ENCODE assay signal across 8 mouse cellular contexts in the genomic region with DNA sequence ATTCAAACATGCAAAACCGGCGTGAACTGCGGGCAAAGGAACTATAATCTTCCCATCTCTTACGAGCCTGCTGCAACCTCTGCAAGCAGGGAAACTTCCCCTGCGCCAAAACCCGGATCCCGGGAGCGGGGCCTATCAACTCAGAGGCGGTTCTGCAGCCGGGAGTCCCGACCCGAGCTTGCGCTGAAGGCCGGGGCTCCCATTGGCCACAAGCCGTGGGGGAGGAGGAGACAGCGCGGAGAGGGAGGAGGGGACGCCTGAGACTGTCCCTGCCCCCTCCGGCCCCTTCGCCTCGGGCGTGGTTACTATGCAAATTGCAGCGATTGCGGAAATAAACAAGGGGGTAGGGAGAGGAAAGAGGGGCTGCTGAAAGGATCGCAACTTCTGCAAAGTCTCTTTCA. TPM values are rescaled to one million over a fixed set of nuclear protein-coding genes. Genes with fewer than 3 reads are reported as not detected.
DNase-seq lines count a peak whose midpoint lies in the region; ATAC-seq and TF ChIP-seq lines count a peak whose summit lies in the region.

No protein-coding gene starts in this region.

- H3K79me2 ChIP-seq in C2C12 (ENCODE audit: control insufficient read depth, insufficient read depth) = no peaks in the 10 kb centered on the region
- H3K79me2 ChIP-seq in liver, adult 2 months (ENCODE audit: control insufficient read depth, insufficient read depth, low read length) = no peaks in the 10 kb centered on the region

- peak overlapping the region; percentile 71 for H3K4me2 ChIP-seq in heart, embryonic 11.5 days
- peak overlapping the region; percentile 65 for H3K4me2 ChIP-seq in kidney, embryonic 16.5 days (replicated peaks; ENCODE audit: low read depth, low read length)

- H3K4me1 ChIP-seq in heart, embryonic 11.5 days (ENCODE audit: control insufficient read depth, insufficient read depth, low read length) = peaks cover 16% of the 10 kb centered on the region
- H3K4me1 ChIP-seq in kidney, embryonic 16.5 days (ENCODE audit: insufficient read depth, low read length) = peaks cover 28% of the 10 kb centered on the region
- peaks cover 8% of the 10 kb centered on the region; the same call in 1 of the 2 replicates for H3K4me1 ChIP-seq in liver, adult 2 months (ENCODE audit: control insufficient read depth, insufficient read depth, low read length)

- no peaks in the 10 kb centered on the region for H3K9me3 ChIP-seq in heart, embryonic 11.5 days (replicated peaks; ENCODE audit: control insufficient read depth, low read length)
- no peaks in the 10 kb centered on the region for H3K9me3 ChIP-seq in kidney, embryonic 16.5 days (ENCODE audit: low read length)

- no peak for TF ChIP-seq CTCF in C2C12 (IDR thresholded peaks at IDR 0.05; ENCODE audit: control insufficient read depth, insufficient read depth, insufficient read length)
- TF ChIP-seq CTCF in brain, embryonic 14.5 days (IDR thresholded peaks at IDR 0.05; ENCODE audit: borderline replicate concordance, extremely low read depth, insufficient read depth, insufficient read length) = no peak
- TF ChIP-seq CTCF in liver, adult 2 months (IDR thresholded peaks at IDR 0.05; ENCODE audit: low read depth, low read length) = no peak

- peak overlapping the region; percentile 91 for H3K27ac ChIP-seq in heart, embryonic 11.5 days (ENCODE audit: low read depth, low read length)
- H3K27ac ChIP-seq in kidney, embryonic 16.5 days (ENCODE audit: low read length) = peak overlapping the region; percentile 94
- peak overlapping the region; percentile 98 for H3K27ac ChIP-seq in liver, adult 2 months (replicated peaks; ENCODE audit: insufficient read depth, low read depth, low read length)

- H3K27me3 ChIP-seq in C2C12 (ENCODE audit: control insufficient read depth, insufficient read depth, insufficient read length) = peaks cover 7% of the 10 kb centered on the region
- no peaks in the 10 kb centered on the region for H3K27me3 ChIP-seq in heart, embryonic 11.5 days (ENCODE audit: control insufficient read depth, insufficient read depth, low read length)
- H3K27me3 ChIP-seq in kidney, embryonic 16.5 days (ENCODE audit: insufficient read depth, low read length) = peaks cover 15% of the 10 kb centered on the region
- no peaks in the 10 kb centered on the region for H3K27me3 ChIP-seq in liver, adult 2 months (ENCODE audit: control insufficient read depth, insufficient read depth, low read length)

- no peaks in the 10 kb centered on the region for H3K36me3 ChIP-seq in C2C12 (ENCODE audit: control insufficient read depth, insufficient read depth)
- H3K36me3 ChIP-seq in heart, embryonic 11.5 days (ENCODE audit: control insufficient read depth, insufficient read depth, low read length) = no peaks in the 10 kb centered on the region
- H3K36me3 ChIP-seq in kidney, embryonic 16.5 days (ENCODE audit: insufficient read depth, low read length) = no peaks in the 10 kb centered on the region
- no peaks in the 10 kb centered on the region for H3K36me3 ChIP-seq in liver, adult 2 months (ENCODE audit: control insufficient read depth, insufficient read depth, low read length)

- 0 out of 2 replicates have a peak, but pooled peaks have one; percentile 11 for TF ChIP-seq POLR2A in brain, embryonic 14.5 days (IDR thresholded peaks at IDR 0.05; ENCODE audit: borderline replicate concordance, extremely low read depth, insufficient read depth, insufficient read length, poor library complexity, severe bottlenecking)
- peak; percentile 77 for TF ChIP-seq POLR2A in liver, adult 2 months (IDR thresholded peaks at IDR 0.05; ENCODE audit: extremely low read depth, insufficient read depth, low read length)

- H3ac ChIP-seq in C2C12 (ENCODE audit: control insufficient read depth, insufficient read length, low read depth) = peak overlapping the region; percentile 54

- H3K4me3 ChIP-seq in C2C12 (ENCODE audit: insufficient read depth, poor library complexity, severe bottlenecking) = peak overlapping the region; percentile 43
- H3K4me3 ChIP-seq in heart, embryonic 11.5 days (ENCODE audit: low read depth, low read length) = peak overlapping the region; percentile 53
- peak overlapping the region; percentile 48 for H3K4me3 ChIP-seq in kidney, embryonic 16.5 days (ENCODE audit: low read length)
- peak overlapping the region; percentile 61 for H3K4me3 ChIP-seq in liver, adult 2 months (ENCODE audit: insufficient read depth, low read depth, low read length)

- no peaks in the 10 kb centered on the region for H3K79me3 ChIP-seq in C2C12 (ENCODE audit: low read depth)

- peak overlapping the region; percentile 67 for H3K9ac ChIP-seq in heart, embryonic 11.5 days (ENCODE audit: low read depth, low read length)
- H3K9ac ChIP-seq in kidney, embryonic 16.5 days (replicated peaks; ENCODE audit: low read length) = peak overlapping the region; percentile 57
- peak overlapping the region; percentile 75 for H3K9ac ChIP-seq in liver, adult 2 months (ENCODE audit: low read depth, low read length)

- peak; percentile 99 for DNase-seq in brain, embryonic 14.5 days (ENCODE audit: low read depth)
- DNase-seq in liver, adult 2 months (ENCODE audit: extremely low read depth, low read depth, low spot score) = peak; percentile 94
- DNase-seq in spleen, postnatal 36 days (ENCODE audit: low spot score in 2 of 2) = peak; percentile 97

- peak; percentile 94 for ATAC-seq in erythroblast, adult 5-6 weeks (replicated peaks; ENCODE audit: low FRiP score, poor library complexity, severe bottlenecking)
- peak; percentile 94 for ATAC-seq in heart, embryonic 11.5 days (replicated peaks; ENCODE audit: insufficient number of reproducible peaks, low FRiP score, low TSS enrichment)
- peak; percentile 96 for ATAC-seq in kidney, embryonic 16.5 days (ENCODE audit: low FRiP score, low TSS enrichment)
- ATAC-seq in monocyte, adult 5-6 weeks (replicated peaks; ENCODE audit: insufficient number of reproducible peaks, low FRiP score, low TSS enrichment, poor library complexity, severe bottlenecking) = peak; percentile 97

- 1% methylated on average over 25 of the region's 25 CpGs for WGBS in heart, embryonic 11.5 days (ENCODE audit: insufficient replicate concordance)
- under 1% methylated on average over 25 of the region's 25 CpGs for WGBS in kidney, embryonic 16.5 days
- WGBS in liver, adult 2 months = under 1% methylated on average over 25 of the region's 25 CpGs

TF ChIP-seq in C2C12, 6 proteins besides CTCF, POLR2A, EP300 and RAD21:
- TF ChIP-seq FOSL1 (IDR thresholded peaks at IDR 0.05; ENCODE audit: insufficient read depth, low read length, poor library complexity, severe bottlenecking) (no peak), USF1 (IDR thresholded peaks at IDR 0.05; ENCODE audit: low read depth) (no peak), CEBPB (IDR thresholded peaks at IDR 0.05; ENCODE audit: low read depth) (no peak), MYOG (IDR thresholded peaks at IDR 0.05; ENCODE audit: control insufficient read depth, extremely low read depth, insufficient read length) (no peak), MAX (IDR thresholded peaks at IDR 0.05) (no peak), MYOD1 (IDR thresholded peaks at IDR 0.05; ENCODE audit: control insufficient read depth, insufficient read length, low read depth) (no peak)

RNA-seq across cellular contexts. Expression of a gene that starts 0.5 kb away (rescaled TPM):
- 0.33 TPM for polyA plus RNA-seq in C2C12 (2012; fragmentation: generic; extraction: Trizol)
- polyA plus RNA-seq in brain, embryonic 14.5 days (2012; rRNA removed) = 54.5 and 56.0 TPM in 2 replicates
- total RNA-seq in erythroblast, adult 5-6 weeks (2015; ENCODE audit: low replicate concordance) = 19.6 and 21.3 TPM in 2 replicates
- 4.7 and 12.0 TPM in 2 replicates for total RNA-seq in erythroblast, adult 5-6 weeks (2017; ENCODE audit: low replicate concordance)
- polyA plus RNA-seq in heart, embryonic 11.5 days (2014; fragmentation: Nextera tagmentation; extraction: Ambion mirVana) = 27.5 and 33.7 TPM in 2 replicates
- polyA plus RNA-seq in kidney, embryonic 16.5 days (2015; fragmentation: Nextera tagmentation; extraction: Ambion mirVana) = 19.9 and 25.0 TPM in 2 replicates
- total RNA-seq in liver, adult 2 months (2014; rRNA removed) = 12.5 and 20.0 TPM in 2 replicates
- 31.7 and 32.2 TPM in 2 replicates for polyA plus RNA-seq in liver, adult 2 months (2012; rRNA removed)
- total RNA-seq in monocyte, adult 5-6 weeks (2017) = 0.67 to 2.1 TPM (median 0.75 TPM) in 3 replicates

RNA-seq across cellular contexts. Expression of a gene that starts 5.8 kb away (rescaled TPM):
- polyA plus RNA-seq in C2C12 (2012; fragmentation: generic; extraction: Trizol) = not detected
- 19.7 and 31.1 TPM in 2 replicates for polyA plus RNA-seq in brain, embryonic 14.5 days (2012; rRNA removed)
- total RNA-seq in erythroblast, adult 5-6 weeks (2015; ENCODE audit: low replicate concordance) = not detected in 2 replicates
- not detected in 2 replicates for total RNA-seq in erythroblast, adult 5-6 weeks (2017; ENCODE audit: low replicate concordance)
- polyA plus RNA-seq in heart, embryonic 11.5 days (2014; fragmentation: Nextera tagmentation; extraction: Ambion mirVana) = 0.72 and 0.73 TPM in 2 replicates
- 0.54 and 0.58 TPM in 2 replicates for polyA plus RNA-seq in kidney, embryonic 16.5 days (2015; fragmentation: Nextera tagmentation; extraction: Ambion mirVana)
- total RNA-seq in liver, adult 2 months (2014; rRNA removed) = not detected in 2 replicates
- polyA plus RNA-seq in liver, adult 2 months (2012; rRNA removed) = not detected in 2 replicates
- not detected in 3 replicates for total RNA-seq in monocyte, adult 5-6 weeks (2017)

Comparison
In these comparisons a context has a peak if more than half of its experiments do, and no peak if none do; other contexts are left out.
1. Peak in every context shown above with its lines: DNase-seq, ATAC-seq, H3K4me3 ChIP-seq and H3K27ac ChIP-seq.
2. RNA of a gene that starts 0.5 kb away (polyA plus RNA-seq): 54.5 to 56.0 TPM in brain, embryonic 14.5 days, 27.5 to 33.7 TPM in heart, embryonic 11.5 days, 31.7 to 32.2 TPM in liver, adult 2 months and 19.9 to 25.0 TPM in kidney, embryonic 16.5 days; 0.33 TPM in C2C12 (single experiment); every median in the first group is over 10 times any median in the second.
3. RNA of a gene that starts 5.8 kb away (polyA plus RNA-seq): 19.7 to 31.1 TPM in brain, embryonic 14.5 days; 0.72 to 0.73 TPM in heart, embryonic 11.5 days, 0.54 to 0.58 TPM in kidney, embryonic 16.5 days, not detected in C2C12 (single experiment) and not detected in liver, adult 2 months; every median in the first group is over 10 times any median in the second.